Mouse (Mus musculus): Measurements from ENCODE around the gene Slc17a8.
A peak's percentile ranks its signal among the peaks of the same experiment; 100 is the strongest.
"Not testable (repeated sequence)": the region's sequence is repeated elsewhere in the genome, so short reads cannot be mapped to it uniquely, and the experiment has no call there.

The Slc17a8 gene

GRCm38 (mm10) chr10:89621129-89621528 lies at the start of gene Slc17a8:
Slc17a8 (minus strand) TSS chr10:89621253.
- no peak for DNase-seq

GRCm38 (mm10) chr10:89670371-89670770 lies 49.3 kb upstream of the Slc17a8 start:
- not testable (repeated sequence) for DNase-seq

- no peak for DNase-seq
These were observed 46.5 kb upstream of the Slc17a8 start for GRCm38 (mm10) chr10:89667571-89667970.

- no peak for DNase-seq
These were observed 44.6 kb upstream of the Slc17a8 start for GRCm38 (mm10) chr10:89665679-89666078.

- no peak for DNase-seq
These were observed 44.1 kb upstream of the Slc17a8 start for GRCm38 (mm10) chr10:89664977-89665645.

- no peak for DNase-seq
These were observed 35.3 kb upstream of the Slc17a8 start for GRCm38 (mm10) chr10:89656366-89656765.

GRCm38 (mm10) chr10:89652912-89653311 lies 31.9 kb upstream of the Slc17a8 start:
- no peak for DNase-seq

- no peak for DNase-seq
These were observed 30.6 kb upstream of the Slc17a8 start for GRCm38 (mm10) chr10:89651691-89652090.

- no peak for DNase-seq
These were observed 25.9 kb upstream of the Slc17a8 start for GRCm38 (mm10) chr10:89646918-89647317.

- DNase-seq, result no peak
These were observed 15.9 kb upstream of the Slc17a8 start for GRCm38 (mm10) chr10:89637001-89637400.

- no peak for DNase-seq
These were observed 14.0 kb upstream of the Slc17a8 start for GRCm38 (mm10) chr10:89635018-89635417.

GRCm38 (mm10) chr10:89633736-89634426 lies 12.8 kb upstream of the Slc17a8 start:
- DNase-seq, result no peak

GRCm38 (mm10) chr10:89633121-89633520 lies 12.1 kb upstream of the Slc17a8 start:
- no peak for DNase-seq

- DNase-seq, result no peak
These were observed 10.8 kb upstream of the Slc17a8 start for GRCm38 (mm10) chr10:89631831-89632230.

- no peak for DNase-seq
These were observed 9.5 kb upstream of the Slc17a8 start for GRCm38 (mm10) chr10:89630564-89630963.

GRCm38 (mm10) chr10:89630052-89630451 lies 9.0 kb upstream of the Slc17a8 start:
- DNase-seq, result peak in 1 of 2 experiments; percentile 21

- DNase-seq, result no peak
These were observed 5.7 kb upstream of the Slc17a8 start for GRCm38 (mm10) chr10:89626714-89627113.

- DNase-seq, result no peak
These were observed 3.1 kb upstream of the Slc17a8 start for GRCm38 (mm10) chr10:89624196-89624595.

- peak in 1 of 2 experiments; percentile 6 for DNase-seq
These were observed 21.7 kb downstream of the Slc17a8 start for GRCm38 (mm10) chr10:89599311-89599710.

GRCm38 (mm10) chr10:89597275-89597674 lies 23.8 kb downstream of the Slc17a8 start:
- DNase-seq, result no peak

- no peak for DNase-seq
These were observed 25.1 kb downstream of the Slc17a8 start for GRCm38 (mm10) chr10:89595935-89596334.

- DNase-seq, result no peak
These were observed 25.5 kb downstream of the Slc17a8 start for GRCm38 (mm10) chr10:89595514-89595913.

GRCm38 (mm10) chr10:89594309-89594708 lies 26.7 kb downstream of the Slc17a8 start:
- no peak for DNase-seq

- DNase-seq, result no peak
These were observed 28.3 kb downstream of the Slc17a8 start for GRCm38 (mm10) chr10:89592797-89593196.

Data from lung, adult 18-20 months (tissue).